In genomic region chr9:59605967-59606366, GRCm38 (mm10) we compare ENCODE assay signal across 32 mouse cellular contexts. TPM values are rescaled to one million over a fixed set of nuclear protein-coding genes. Genes with fewer than 3 reads are reported as not detected.
DNase-seq lines count a peak whose midpoint lies in the region; ATAC-seq and TF ChIP-seq lines count a peak whose summit lies in the region.
"Had no signal": no experiment of that assay in that cellular context is flagged by ENCODE, and none has a peak within 500 bp of the region (broad histone marks: within the 10 kb centered on the region; RNA-seq: fewer than 3 reads in every experiment).

No protein-coding gene starts in this region.

- no peak overlapping the region for H3K27ac ChIP-seq in cerebellum, adult 2 months (ENCODE audit: insufficient read depth, low read length)
- no peak overlapping the region for H3K27ac ChIP-seq in hindbrain, postnatal 0 days
- no peak overlapping the region for H3K27ac ChIP-seq in hindbrain, embryonic 12.5 days
- H3K27ac ChIP-seq in liver, embryonic 14.5 days: no peak overlapping the region
- H3K27ac ChIP-seq in liver, postnatal 0 days (ENCODE audit: low read depth): no peak overlapping the region
- H3K27ac ChIP-seq in MEL (ENCODE audit: control insufficient read depth, low read depth, low read length): no peak overlapping the region
- H3K27ac ChIP-seq: gastrocnemius, adult 2 months; heart, embryonic 13.5 days; hindbrain, embryonic 10.5 days; intestine, embryonic 15.5 days; limb, embryonic 10.5 days; limb, embryonic 15.5 days; liver, embryonic 13.5 days; lung, embryonic 15.5 days; midbrain, embryonic 13.5 days; stomach, embryonic 15.5 days had no signal

- no peak overlapping the region for H3K4me3 ChIP-seq in cerebellum, adult 2 months (replicated peaks; ENCODE audit: insufficient read depth, low read depth, low read length)
- H3K4me3 ChIP-seq in hindbrain, postnatal 0 days (ENCODE audit: low read length): no peak overlapping the region
- H3K4me3 ChIP-seq in hindbrain, embryonic 12.5 days: no peak overlapping the region
- no peak overlapping the region for H3K4me3 ChIP-seq in liver, embryonic 14.5 days (ENCODE audit: insufficient read depth in 1 of 2, low read depth in 2 of 2, low read length in 2 of 2)
- no peak overlapping the region for H3K4me3 ChIP-seq in liver, postnatal 0 days (ENCODE audit: low read depth, low read length)
- H3K4me3 ChIP-seq in MEL (ENCODE audit: control insufficient read depth in 1 of 2, insufficient read depth in 1 of 2, low read depth in 2 of 2, low read length in 2 of 2): no peak overlapping the region
- H3K4me3 ChIP-seq: erythroblast, embryonic 14.5 days; gastrocnemius, adult 2 months; heart, embryonic 13.5 days; hindbrain, embryonic 10.5 days; intestine, embryonic 15.5 days; limb, embryonic 10.5 days; limb, embryonic 15.5 days; liver, embryonic 13.5 days; lung, embryonic 15.5 days; midbrain, embryonic 13.5 days; stomach, embryonic 15.5 days had no signal

- 21% methylated on average over 6 of the region's 6 CpGs for WGBS in cerebellum, adult 2 months
- WGBS in hindbrain, postnatal 0 days: 58% methylated on average over 6 of the region's 6 CpGs
- 66% methylated on average over 6 of the region's 6 CpGs for WGBS in hindbrain, embryonic 12.5 days
- WGBS in liver, embryonic 14.5 days (ENCODE audit: insufficient replicate concordance): 47% methylated on average over 6 of the region's 6 CpGs
- WGBS in liver, postnatal 0 days (ENCODE audit: insufficient replicate concordance): 66% methylated on average over 6 of the region's 6 CpGs

- H3K36me3 ChIP-seq in hindbrain, postnatal 0 days (ENCODE audit: insufficient read depth, low read length): peaks cover 18% of the 10 kb centered on the region
- H3K36me3 ChIP-seq in hindbrain, embryonic 12.5 days: no peaks in the 10 kb centered on the region
- H3K36me3 ChIP-seq in liver, embryonic 14.5 days (replicated peaks; ENCODE audit: control insufficient read depth, insufficient read depth, low read depth): no peaks in the 10 kb centered on the region
- H3K36me3 ChIP-seq in liver, postnatal 0 days (replicated peaks; ENCODE audit: insufficient read depth, low read length): no peaks in the 10 kb centered on the region
- H3K36me3 ChIP-seq in MEL (ENCODE audit: control insufficient read depth in 1 of 2, insufficient read depth in 2 of 2, low read length in 2 of 2): no peaks in the 10 kb centered on the region
- H3K36me3 ChIP-seq: heart, embryonic 13.5 days; hindbrain, embryonic 10.5 days; intestine, embryonic 15.5 days; limb, embryonic 10.5 days; limb, embryonic 15.5 days; liver, embryonic 13.5 days; lung, embryonic 15.5 days; stomach, embryonic 15.5 days had no signal

- peak; percentile 23 to 38 for DNase-seq in cerebellum, adult 2 months
- no peak for DNase-seq in cerebellum, adult 9-11 months
- DNase-seq in hindbrain, postnatal 0 days (ENCODE audit: low spot score): no peak
- no peak for DNase-seq in liver, embryonic 14.5 days (ENCODE audit: low read depth in 3 of 3, low spot score in 3 of 3)
- no peak for DNase-seq in liver, postnatal 0 days
- no peak for DNase-seq in MEL (ENCODE audit: low read depth, low spot score)
- no peak for DNase-seq in gastrocnemius, postnatal 10 days
- DNase-seq: adrenal gland, postnatal 10 days; gastrocnemius, adult 2 months; heart, postnatal 10 days; kidney, adult 2 months; layer of hippocampus, adult 9-11 months; liver, embryonic 13.5 days; lung, postnatal 36 days; right cerebral cortex, postnatal 25 days; thymus, postnatal 25 days had no signal

- H3K9ac ChIP-seq in hindbrain, postnatal 0 days (replicated peaks; ENCODE audit: low read length): no peak overlapping the region
- H3K9ac ChIP-seq in hindbrain, embryonic 12.5 days: no peak overlapping the region
- no peak overlapping the region for H3K9ac ChIP-seq in liver, embryonic 14.5 days (replicated peaks)
- no peak overlapping the region for H3K9ac ChIP-seq in liver, postnatal 0 days (replicated peaks)
- H3K9ac ChIP-seq in MEL (ENCODE audit: control insufficient read depth, low read depth, low read length, poor library complexity, severe bottlenecking): no peak overlapping the region
- H3K9ac ChIP-seq: heart, embryonic 13.5 days; intestine, embryonic 15.5 days; limb, embryonic 15.5 days; liver, embryonic 13.5 days; lung, embryonic 15.5 days; midbrain, embryonic 13.5 days; stomach, embryonic 15.5 days had no signal

- H3K9me3 ChIP-seq in hindbrain, postnatal 0 days (ENCODE audit: low read length): no peaks in the 10 kb centered on the region
- H3K9me3 ChIP-seq in hindbrain, embryonic 12.5 days (replicated peaks): no peaks in the 10 kb centered on the region
- no peaks in the 10 kb centered on the region for H3K9me3 ChIP-seq in liver, embryonic 14.5 days (ENCODE audit: control insufficient read depth, low read length)
- H3K9me3 ChIP-seq in liver, postnatal 0 days (ENCODE audit: low read length): no peaks in the 10 kb centered on the region
- no peaks in the 10 kb centered on the region for H3K9me3 ChIP-seq in MEL (replicated peaks; ENCODE audit: insufficient read depth, low read length)
- H3K9me3 ChIP-seq: heart, embryonic 13.5 days; hindbrain, embryonic 10.5 days; intestine, embryonic 15.5 days; limb, embryonic 10.5 days; limb, embryonic 15.5 days; liver, embryonic 13.5 days; lung, embryonic 15.5 days; midbrain, embryonic 13.5 days; stomach, embryonic 15.5 days had no signal

- TF ChIP-seq POLR2A in cerebellum, adult 2 months (IDR thresholded peaks at IDR 0.05; ENCODE audit: borderline replicate concordance, insufficient read depth, low read length): no peak
- no peak for TF ChIP-seq POLR2A in MEL (IDR thresholded peaks at IDR 0.05; ENCODE audit: control insufficient read depth in 1 of 2, insufficient read depth in 1 of 2, low read depth in 1 of 2, low read length in 2 of 2, poor library complexity in 1 of 2)

- no peak for ATAC-seq in hindbrain, postnatal 0 days
- no peak for ATAC-seq in hindbrain, embryonic 12.5 days (ENCODE audit: low FRiP score)
- no peak for ATAC-seq in liver, embryonic 14.5 days (ENCODE audit: insufficient read depth)
- ATAC-seq in liver, postnatal 0 days: no peak
- ATAC-seq: forebrain, embryonic 16.5 days; hindbrain, embryonic 16.5 days; intestine, embryonic 15.5 days; midbrain, embryonic 13.5 days had no signal

- no peak for TF ChIP-seq CTCF in cerebellum, adult 2 months (IDR thresholded peaks at IDR 0.05; ENCODE audit: borderline replicate concordance, insufficient read depth, low read depth, low read length)
- TF ChIP-seq CTCF in hindbrain, postnatal 0 days (IDR thresholded peaks at IDR 0.05; ENCODE audit: low read depth): peak; percentile 3; the same call in 1 of the 2 replicates
- TF ChIP-seq CTCF in liver, embryonic 14.5 days (IDR thresholded peaks at IDR 0.05; ENCODE audit: low read depth): 0 out of 2 replicates have a peak, but pooled peaks have one; percentile 13
- no peak for TF ChIP-seq CTCF in liver, postnatal 0 days (IDR thresholded peaks at IDR 0.05; ENCODE audit: low read depth)
- TF ChIP-seq CTCF in MEL (IDR thresholded peaks at IDR 0.05 in 2 of 3, conservative IDR thresholded peaks at IDR 0.05 in 1 of 3; ENCODE audit: control insufficient read depth in 1 of 3, insufficient read depth in 1 of 3, low read depth in 2 of 3, low read length in 3 of 3, poor library complexity in 1 of 3, severe bottlenecking in 1 of 3): peak in 1 of 3 experiments; percentile 1; a peak in 1 of 6 replicates

- no peaks in the 10 kb centered on the region for H3K4me1 ChIP-seq in cerebellum, adult 2 months (ENCODE audit: control insufficient read depth, insufficient read depth, low read length)
- no peaks in the 10 kb centered on the region for H3K4me1 ChIP-seq in hindbrain, postnatal 0 days (ENCODE audit: insufficient read depth, low read length)
- H3K4me1 ChIP-seq in hindbrain, embryonic 12.5 days: 0 out of 2 replicates have a peak, but pooled peaks cover 3% of the 10 kb centered on the region
- H3K4me1 ChIP-seq in liver, embryonic 14.5 days (replicated peaks; ENCODE audit: control insufficient read depth in 2 of 2, insufficient read depth in 2 of 2, low read length in 1 of 2): no peaks in the 10 kb centered on the region
- no peaks in the 10 kb centered on the region for H3K4me1 ChIP-seq in liver, postnatal 0 days (ENCODE audit: insufficient read depth)
- H3K4me1 ChIP-seq in MEL (ENCODE audit: control insufficient read depth in 1 of 2, insufficient read depth in 2 of 2, low read length in 2 of 2): no peaks in the 10 kb centered on the region
- H3K4me1 ChIP-seq: intestine, embryonic 15.5 days; liver, embryonic 13.5 days; lung, embryonic 15.5 days; midbrain, embryonic 13.5 days; stomach, embryonic 15.5 days had no signal

- TF ChIP-seq EP300 in liver, embryonic 14.5 days (IDR thresholded peaks at IDR 0.05; ENCODE audit: low read depth): no peak
- no peak for TF ChIP-seq EP300 in liver, postnatal 0 days (IDR thresholded peaks at IDR 0.05; ENCODE audit: low read depth)
- TF ChIP-seq EP300 in MEL (IDR thresholded peaks at IDR 0.05; ENCODE audit: low read depth in 1 of 2, low read length in 2 of 2): no peak

- no peaks in the 10 kb centered on the region for H3K27me3 ChIP-seq in cerebellum, adult 2 months (ENCODE audit: control insufficient read depth, insufficient read depth, low read length)
- no peaks in the 10 kb centered on the region for H3K27me3 ChIP-seq in hindbrain, postnatal 0 days (ENCODE audit: insufficient read depth, low read length)
- peaks cover 21% of the 10 kb centered on the region for H3K27me3 ChIP-seq in hindbrain, embryonic 12.5 days
- peaks cover 28% of the 10 kb centered on the region for H3K27me3 ChIP-seq in liver, embryonic 14.5 days (ENCODE audit: control insufficient read depth, insufficient read depth, low read length)
- peaks cover 47% of the 10 kb centered on the region for H3K27me3 ChIP-seq in liver, postnatal 0 days (ENCODE audit: insufficient read depth, low read length)
- peaks cover 0 to 7% of the 10 kb centered on the region in 2 experiments; a peak in 3 of 4 replicates for H3K27me3 ChIP-seq in MEL (ENCODE audit: control insufficient read depth in 1 of 2, insufficient read depth in 2 of 2, low read length in 2 of 2)

- no peaks in the 10 kb centered on the region for H3K79me2 ChIP-seq in MEL (ENCODE audit: control insufficient read depth, insufficient read depth, low read length, poor library complexity)

- TF ChIP-seq RAD21 in MEL (IDR thresholded peaks at IDR 0.05; ENCODE audit: low read depth, low read length): no peak

- H3K4me2 ChIP-seq in hindbrain, postnatal 0 days (ENCODE audit: low read depth, low read length): no peak overlapping the region
- H3K4me2 ChIP-seq in hindbrain, embryonic 12.5 days (replicated peaks): no peak overlapping the region
- no peak overlapping the region for H3K4me2 ChIP-seq in liver, embryonic 14.5 days (ENCODE audit: low read depth)
- H3K4me2 ChIP-seq in liver, postnatal 0 days (ENCODE audit: low read depth, low read length): no peak overlapping the region
- H3K4me2 ChIP-seq: heart, embryonic 13.5 days; intestine, embryonic 15.5 days; limb, embryonic 15.5 days; liver, embryonic 13.5 days; lung, embryonic 15.5 days; midbrain, embryonic 13.5 days; stomach, embryonic 15.5 days had no signal

RNA-seq across cellular contexts. Expression of gene Parp6, which starts 11.1 kb away (rescaled TPM):
- polyA plus RNA-seq in cerebellum, adult 2 months (2012; rRNA removed): 174 and 176 TPM in 2 replicates
- total RNA-seq in hindbrain, postnatal 0 days (2014; rRNA removed): 123 and 129 TPM in 2 replicates
- 136 and 156 TPM in 2 replicates for polyA plus RNA-seq in hindbrain, postnatal 0 days (2015; fragmentation: Nextera tagmentation; extraction: Ambion mirVana)
- polyA plus RNA-seq in hindbrain, embryonic 12.5 days (2016; fragmentation: Nextera tagmentation; extraction: Ambion mirVana): 127 TPM in 2 replicates
- polyA plus RNA-seq in liver, embryonic 14.5 days (2012; rRNA removed): 5.2 and 5.3 TPM in 2 replicates
- polyA plus RNA-seq in liver, embryonic 14.5 days (2014; fragmentation: Nextera tagmentation; extraction: Ambion mirVana): 1.9 and 2.6 TPM in 2 replicates
- 3.0 and 3.5 TPM in 2 replicates for polyA plus RNA-seq in liver, postnatal 0 days (2015; fragmentation: Nextera tagmentation; extraction: Ambion mirVana)
- 5.9 and 6.4 TPM in 2 replicates for total RNA-seq in MEL (2012; rRNA removed)
- 10 to 100 TPM in 1 of 2 experiments, not detected in 1; 13.8 TPM for polyA plus RNA-seq in MEL (2012; ENCODE audit: insufficient read depth in 1 of 2, insufficient read length in 2 of 2, low read depth in 1 of 2, low replicate concordance in 2 of 2, missing spikeins in 1 of 2)
- total RNA-seq in gastrocnemius, postnatal 10 days (2021): 10 to 100 TPM; 11.9 to 19.0 TPM

RNA-seq across cellular contexts. Expression of gene Celf6, which starts 28.2 kb away (rescaled TPM):
- polyA plus RNA-seq in cerebellum, adult 2 months (2012; rRNA removed): 6.5 and 7.4 TPM in 2 replicates
- total RNA-seq in hindbrain, postnatal 0 days (2014; rRNA removed): 82.3 and 91.7 TPM in 2 replicates
- 40.1 and 40.9 TPM in 2 replicates for polyA plus RNA-seq in hindbrain, postnatal 0 days (2015; fragmentation: Nextera tagmentation; extraction: Ambion mirVana)
- 20.7 and 21.5 TPM in 2 replicates for polyA plus RNA-seq in hindbrain, embryonic 12.5 days (2016; fragmentation: Nextera tagmentation; extraction: Ambion mirVana)
- polyA plus RNA-seq in liver, embryonic 14.5 days (2012; rRNA removed): 0.02 and 0.04 TPM in 2 replicates
- not detected in 2 replicates for polyA plus RNA-seq in liver, embryonic 14.5 days (2014; fragmentation: Nextera tagmentation; extraction: Ambion mirVana)
- polyA plus RNA-seq in liver, postnatal 0 days (2015; fragmentation: Nextera tagmentation; extraction: Ambion mirVana): not detected in 2 replicates
- total RNA-seq in MEL (2012; rRNA removed): not detected in 2 replicates
- polyA plus RNA-seq in MEL (2012; ENCODE audit: insufficient read depth in 1 of 2, insufficient read length in 2 of 2, low read depth in 1 of 2, low replicate concordance in 2 of 2, missing spikeins in 1 of 2): under 1 TPM in 1 of 2 experiments, not detected in 1; 0.13 TPM
- not detected for total RNA-seq in gastrocnemius, postnatal 10 days (2021)
- total RNA-seq: CH12.LX; gastrocnemius, adult 2 months; heart, adult 8-10 months; heart, postnatal 10 days; megakaryocyte, adult 5-6 weeks; neutrophil, adult 5-6 weeks had no signal
- polyA plus RNA-seq: erythroblast, embryonic 14.5 days; limb, embryonic 10.5 days had no signal

RNA-seq across cellular contexts. Expression of gene Pkm, which starts 50.2 kb away (rescaled TPM):
- polyA plus RNA-seq in cerebellum, adult 2 months (2012; rRNA removed): 2,306 and 2,370 TPM in 2 replicates
- 945 and 948 TPM in 2 replicates for total RNA-seq in hindbrain, postnatal 0 days (2014; rRNA removed)
- 864 and 883 TPM in 2 replicates for polyA plus RNA-seq in hindbrain, postnatal 0 days (2015; fragmentation: Nextera tagmentation; extraction: Ambion mirVana)
- 1,402 and 1,486 TPM in 2 replicates for polyA plus RNA-seq in hindbrain, embryonic 12.5 days (2016; fragmentation: Nextera tagmentation; extraction: Ambion mirVana)
- polyA plus RNA-seq in liver, embryonic 14.5 days (2012; rRNA removed): 87.9 and 108 TPM in 2 replicates
- polyA plus RNA-seq in liver, embryonic 14.5 days (2014; fragmentation: Nextera tagmentation; extraction: Ambion mirVana): 119 and 131 TPM in 2 replicates
- polyA plus RNA-seq in liver, postnatal 0 days (2015; fragmentation: Nextera tagmentation; extraction: Ambion mirVana): 108 and 117 TPM in 2 replicates
- total RNA-seq in MEL (2012; rRNA removed): 710 and 1,836 TPM in 2 replicates
- polyA plus RNA-seq in MEL (2012; ENCODE audit: insufficient read depth in 1 of 2, insufficient read length in 2 of 2, low read depth in 1 of 2, low replicate concordance in 2 of 2, missing spikeins in 1 of 2): 1,000 to 10,000 TPM in 1 of 2 experiments, 10 to 100 TPM in 1; 71.6 to 2,746 TPM
- total RNA-seq in gastrocnemius, postnatal 10 days (2021): 1,000 to 10,000 TPM; 2,006 to 2,318 TPM

Comparison
In these comparisons a context has a peak if more than half of its experiments do, and no peak if none do; other contexts are left out.
1. DNase-seq: peak in cerebellum, adult 2 months (2 of 2); none in cerebellum, adult 9-11 months (single experiment), hindbrain, postnatal 0 days (single experiment), liver, embryonic 14.5 days (0 of 3), liver, postnatal 0 days (single experiment), MEL (single experiment) and gastrocnemius, postnatal 10 days (single experiment).
2. CTCF ChIP-seq: peak in hindbrain, postnatal 0 days (single experiment) and liver, embryonic 14.5 days (single experiment); none in cerebellum, adult 2 months (single experiment) and liver, postnatal 0 days (single experiment).